Mouse (Mus musculus) embryo, embryonic 10 days (tissue): ENCODE results near the gene Asb4.
A peak's percentile ranks its signal among the peaks of the same experiment; 100 is the strongest.
"Not testable (repeated sequence)": the region's sequence is repeated elsewhere in the genome, so short reads cannot be mapped to it uniquely, and the experiment has no call there.

ENCODE experiments used
- DNase-seq: peaks from one replicate; pipeline ENCODE4 v3.0.0-alpha.2; 2015; ENCODE audit warnings: low spot score

Gene Asb4

DNA sequence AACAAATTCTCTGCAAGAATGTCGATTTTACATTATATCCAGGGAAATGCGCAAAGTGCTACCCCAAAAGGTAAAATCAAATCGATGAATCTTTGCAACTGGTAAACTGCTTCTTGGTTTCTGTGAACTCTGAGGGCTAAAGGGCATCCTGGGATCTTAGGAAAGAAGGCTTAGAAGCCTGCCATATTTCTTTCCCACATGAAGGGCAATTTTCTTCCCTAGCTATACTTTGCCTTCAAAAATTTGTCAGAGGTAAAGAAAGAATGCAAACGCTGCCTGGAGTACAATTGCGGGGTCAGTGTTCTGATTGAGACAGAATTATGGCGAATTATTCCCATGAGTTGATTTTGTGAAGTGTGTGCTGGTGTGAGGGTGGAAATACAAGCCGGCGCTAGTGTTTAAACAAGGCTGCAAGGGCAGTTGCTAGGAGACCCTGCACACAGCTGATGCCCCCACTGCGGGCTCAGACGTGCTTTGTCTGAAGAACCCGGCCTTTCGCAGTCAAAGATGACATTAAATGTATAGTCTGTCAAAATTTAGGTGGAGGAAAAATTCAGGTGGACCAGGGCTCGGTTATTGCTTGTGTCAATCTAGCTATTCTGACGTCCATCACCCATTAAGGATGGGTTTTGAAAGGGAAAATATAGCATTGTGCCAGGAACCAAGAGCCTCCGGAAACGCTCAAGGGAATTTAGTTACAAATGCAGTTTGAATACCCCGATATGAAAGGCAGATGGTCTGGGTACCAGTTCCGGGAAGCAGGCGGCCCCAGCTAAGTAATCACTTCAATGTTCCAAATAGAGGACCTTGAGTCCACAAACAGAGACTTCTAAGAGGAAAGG is at the start of gene Asb4:
Gene Asb4, plus strand, starts transcription at position 51 of the 842 bp plus-strand sequence.
- DNase-seq = peak; percentile 76

DNA sequence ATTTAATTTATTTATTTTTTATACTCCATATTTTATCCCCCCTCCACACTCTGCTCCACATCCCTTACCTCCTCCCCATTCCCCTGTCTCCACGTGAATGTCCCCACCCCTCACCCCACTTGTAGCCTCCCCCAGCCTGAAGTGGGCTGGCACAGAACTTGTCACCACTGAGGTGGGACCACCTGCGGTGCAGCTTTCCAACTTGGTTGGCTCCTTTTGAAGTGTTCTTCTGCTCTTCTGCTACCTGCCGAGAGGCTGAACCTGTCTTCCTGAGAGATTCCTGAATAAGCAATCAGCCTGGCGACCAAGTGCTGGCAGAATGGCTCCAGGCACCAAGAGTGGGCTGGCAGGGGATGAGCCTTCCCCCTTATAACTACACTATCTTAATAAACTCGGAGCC is 49.2 kb upstream of the Asb4 start:
- DNase-seq = no peak

DNA sequence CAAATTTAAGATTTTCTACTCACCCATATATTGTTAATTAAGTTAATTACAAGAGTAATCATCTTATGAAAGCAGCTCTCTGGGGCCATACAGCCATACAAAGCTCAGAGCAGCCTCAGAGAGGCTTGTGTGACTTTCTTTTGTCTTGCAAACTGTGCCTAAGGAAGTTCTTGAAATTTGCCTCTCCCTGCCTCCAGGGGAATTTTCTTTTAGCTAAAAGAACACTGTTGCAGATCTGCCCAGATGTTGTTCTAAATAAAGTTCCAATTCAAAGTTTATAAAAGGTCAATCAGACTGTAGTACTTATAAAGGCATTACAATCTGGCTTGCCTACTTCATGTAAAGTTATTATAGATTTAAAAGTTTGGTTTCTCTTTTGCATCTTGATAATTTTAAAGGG is 47.2 kb upstream of the Asb4 start:
- not testable (repeated sequence) for DNase-seq

DNA sequence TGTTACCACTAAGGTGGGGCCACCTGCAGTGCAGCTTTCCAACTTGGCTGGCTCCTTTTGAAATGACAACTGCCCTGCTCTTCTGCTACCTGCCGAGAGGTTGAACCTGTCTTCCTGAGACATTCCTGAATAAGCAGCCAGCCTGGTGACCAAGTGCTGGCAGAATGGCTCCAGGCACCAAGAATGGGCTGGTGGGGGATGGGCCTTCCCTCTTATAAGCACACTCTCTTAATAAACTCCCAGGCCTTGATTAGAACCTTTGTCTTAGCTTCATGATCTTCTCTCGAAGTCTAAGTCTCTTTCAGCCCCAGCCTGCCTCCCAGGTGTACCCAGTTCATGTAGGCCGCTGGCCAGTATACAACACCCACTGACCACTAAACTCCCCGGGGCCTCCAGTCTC is 44.4 kb upstream of the Asb4 start:
- DNase-seq = not testable (repeated sequence)

DNA sequence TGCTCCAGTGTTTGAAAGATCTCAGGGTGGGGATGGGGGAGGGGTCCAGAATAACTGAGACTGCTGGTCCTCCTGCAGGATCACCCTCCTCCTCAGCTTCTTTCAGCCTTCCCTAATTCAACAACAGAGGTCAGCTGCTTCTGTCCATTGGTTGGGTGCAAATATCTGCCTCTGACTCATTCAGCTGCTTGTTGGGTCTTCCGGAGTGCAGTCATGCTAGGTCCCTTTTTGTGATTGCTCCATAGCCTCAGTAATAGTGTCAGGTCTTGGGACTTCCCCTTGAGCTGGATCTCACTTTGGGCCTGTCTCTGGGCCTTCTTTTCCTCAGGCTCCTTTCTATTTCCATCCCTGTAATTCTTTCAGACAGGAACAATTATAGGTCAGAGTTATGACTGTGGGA is 43.9 kb upstream of the Asb4 start:
- not testable (repeated sequence) for DNase-seq

DNA sequence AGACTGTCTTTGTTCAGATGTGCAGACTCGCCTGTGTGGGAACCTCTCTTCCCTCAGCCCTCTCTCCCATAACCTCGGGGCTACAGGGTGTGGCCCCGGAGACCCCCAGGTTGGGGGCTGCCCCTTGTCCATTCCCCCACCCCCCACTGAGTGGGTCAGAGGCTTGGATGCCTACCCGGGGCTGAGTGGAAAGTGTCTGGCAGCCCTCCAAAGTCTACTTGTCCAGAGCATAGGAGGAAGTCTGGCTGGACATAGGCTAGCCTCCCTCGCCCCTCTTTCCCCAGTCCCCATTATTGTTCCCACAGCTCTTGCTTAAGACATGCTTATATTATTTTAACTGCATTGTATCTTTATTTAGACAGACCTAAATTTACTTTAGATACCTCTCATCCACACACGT is 38.9 kb upstream of the Asb4 start:
- DNase-seq = no peak

DNA sequence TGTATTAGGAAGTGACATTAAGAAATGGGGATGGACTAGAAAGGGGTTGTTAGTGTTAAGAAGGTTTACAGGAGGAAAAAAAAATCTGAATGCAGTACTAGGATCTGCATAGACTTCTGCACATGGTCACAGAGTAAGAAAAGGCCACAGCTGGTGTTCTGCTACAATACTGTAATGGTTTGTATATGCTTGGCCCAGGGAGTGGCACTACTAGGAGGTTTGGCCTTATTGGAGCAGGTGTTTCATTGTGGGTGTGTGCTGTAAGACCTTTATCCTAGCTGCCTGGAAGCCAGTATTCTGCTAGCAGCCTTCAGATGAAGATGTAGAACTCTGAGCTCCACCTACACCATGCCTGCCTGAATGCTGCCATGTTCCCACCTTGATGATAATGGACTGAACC is 25.3 kb upstream of the Asb4 start:
- no peak for DNase-seq

DNA sequence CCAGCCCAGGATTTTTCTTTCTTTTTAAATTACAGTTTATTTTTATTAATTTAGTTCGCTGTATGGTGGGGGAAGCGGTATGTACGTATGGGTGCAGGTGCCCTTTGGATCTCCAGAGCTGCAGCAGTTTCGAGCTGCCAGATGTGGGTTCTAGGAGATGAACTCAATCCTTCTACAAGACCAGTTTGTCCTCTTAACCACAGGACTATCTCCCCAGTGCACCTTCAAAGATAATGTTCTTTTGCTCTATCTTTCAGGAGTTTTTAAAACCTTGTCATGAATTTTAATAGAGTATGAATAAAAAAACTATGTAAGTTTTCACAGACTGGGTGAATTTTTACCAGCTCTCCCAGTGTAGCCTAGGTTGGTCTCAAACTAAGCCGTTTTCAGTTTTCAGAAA is 22.8 kb upstream of the Asb4 start:
- DNase-seq = no peak

DNA sequence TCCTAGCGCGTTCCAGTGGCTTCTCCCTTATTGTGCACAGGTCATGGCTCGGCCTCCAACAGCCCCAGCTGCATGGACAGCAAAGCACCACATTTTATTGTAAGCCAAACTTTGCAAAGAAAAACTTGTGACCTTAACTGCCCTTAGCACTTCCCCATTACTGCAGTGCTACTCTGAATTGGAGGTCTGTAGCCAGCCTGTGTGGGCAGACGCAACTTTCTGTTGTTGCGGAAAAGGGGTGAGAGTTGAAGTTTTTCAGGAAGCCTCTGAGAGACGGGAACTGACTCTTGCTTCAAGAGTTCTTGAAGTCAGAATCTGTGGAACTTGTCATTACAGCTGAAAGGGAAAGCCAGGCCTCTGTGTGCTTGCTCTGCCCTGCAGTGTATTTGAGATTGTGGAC is 21.2 kb upstream of the Asb4 start:
- no peak for DNase-seq

DNA sequence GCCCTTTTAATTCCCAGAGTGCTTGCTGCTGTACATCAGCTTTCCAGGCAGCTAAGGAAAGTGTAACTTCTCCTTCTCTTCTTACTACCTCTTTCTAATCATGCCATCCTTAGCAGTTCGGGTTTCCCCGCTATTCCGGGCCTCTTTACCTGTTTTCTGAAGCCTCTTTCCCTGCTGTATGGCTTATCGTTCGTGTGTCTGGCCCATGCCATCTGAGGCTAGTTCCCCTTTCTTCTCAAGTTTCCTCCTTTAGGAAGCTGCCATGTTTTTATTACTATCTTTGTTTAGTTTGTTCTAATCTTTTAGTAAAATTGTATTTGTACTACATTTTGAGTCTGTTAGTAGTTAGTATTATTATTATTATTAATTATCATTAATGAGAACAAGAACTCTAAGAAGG is 17.3 kb upstream of the Asb4 start:
- no peak for DNase-seq

DNA sequence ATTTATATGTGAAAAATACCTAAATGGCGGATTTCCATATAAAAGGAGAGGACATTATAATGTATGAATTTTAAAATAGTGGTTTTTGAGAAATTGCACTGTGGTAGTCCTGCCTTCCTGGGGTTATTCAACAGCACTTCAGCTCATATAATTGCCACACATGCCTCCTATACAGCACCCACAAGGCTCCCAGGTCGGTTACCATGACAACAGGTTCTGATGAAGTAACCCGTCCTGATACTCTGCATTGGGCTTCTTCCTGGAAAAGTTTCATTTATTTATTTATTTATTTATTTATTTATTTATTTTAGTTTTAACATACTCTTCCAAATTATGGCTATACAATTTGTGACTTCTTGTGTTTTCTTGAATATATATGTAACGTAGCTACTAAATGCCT is 6.3 kb upstream of the Asb4 start:
- no peak for DNase-seq

DNA sequence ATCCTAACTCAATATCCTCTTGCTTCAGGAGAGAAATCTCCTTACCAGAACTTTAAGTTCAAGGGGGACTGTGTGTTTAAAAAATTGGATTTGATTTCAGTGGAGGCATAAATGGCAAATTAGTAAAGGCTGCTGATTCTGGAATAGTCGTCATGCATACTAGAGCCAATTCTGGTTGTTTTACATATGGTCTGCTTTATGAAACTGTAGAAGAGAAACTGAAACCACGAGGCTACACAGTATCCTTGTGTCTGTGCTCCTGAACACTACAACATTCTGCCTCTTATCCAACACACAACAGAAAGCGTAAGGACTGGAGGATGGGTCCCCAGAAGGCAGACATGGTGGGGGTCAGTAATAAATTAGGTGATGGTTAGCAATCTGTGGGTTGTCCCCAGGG is 4.1 kb upstream of the Asb4 start:
- no peak for DNase-seq

DNA sequence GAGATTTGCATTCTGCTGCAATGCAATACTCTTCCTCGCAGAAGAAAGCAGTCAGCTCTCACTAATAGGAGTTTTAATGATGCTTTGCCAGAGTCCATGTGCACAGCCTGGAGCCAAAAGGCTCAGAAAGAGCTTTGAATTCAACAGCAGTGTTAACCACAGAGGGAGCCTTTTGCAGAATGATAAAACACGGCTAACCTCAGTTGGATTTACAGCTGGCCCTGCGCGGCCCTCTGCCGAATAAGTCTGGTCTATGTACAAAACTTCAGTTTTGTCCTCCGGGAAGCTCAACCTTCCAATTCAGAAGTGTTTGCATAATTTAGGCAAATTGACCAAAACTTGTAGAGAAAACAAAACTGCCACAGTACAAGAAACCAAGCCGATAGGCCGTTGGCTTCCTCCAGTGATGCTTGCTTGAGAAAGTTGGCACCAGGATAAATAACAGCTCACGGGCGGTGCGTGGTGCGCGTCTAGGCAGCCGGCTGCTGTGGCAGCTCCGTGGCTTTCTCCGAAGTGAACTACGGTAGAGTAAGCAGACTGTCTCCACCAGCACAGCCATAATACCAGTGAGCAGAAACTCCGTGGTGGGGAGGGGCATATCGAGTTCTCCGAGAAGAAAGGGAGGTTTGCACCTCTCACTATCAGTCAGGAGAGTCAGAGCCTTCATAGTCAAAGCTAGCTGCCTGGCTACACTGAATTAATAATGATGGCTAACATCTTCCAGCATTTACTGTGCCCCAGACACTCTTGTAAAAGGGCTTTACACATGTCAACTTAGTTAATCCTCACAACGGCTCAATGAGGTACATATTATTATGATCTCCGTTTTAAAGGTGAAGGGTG is 3.2 kb upstream of the Asb4 start:
- peak; percentile 57 for DNase-seq

DNA sequence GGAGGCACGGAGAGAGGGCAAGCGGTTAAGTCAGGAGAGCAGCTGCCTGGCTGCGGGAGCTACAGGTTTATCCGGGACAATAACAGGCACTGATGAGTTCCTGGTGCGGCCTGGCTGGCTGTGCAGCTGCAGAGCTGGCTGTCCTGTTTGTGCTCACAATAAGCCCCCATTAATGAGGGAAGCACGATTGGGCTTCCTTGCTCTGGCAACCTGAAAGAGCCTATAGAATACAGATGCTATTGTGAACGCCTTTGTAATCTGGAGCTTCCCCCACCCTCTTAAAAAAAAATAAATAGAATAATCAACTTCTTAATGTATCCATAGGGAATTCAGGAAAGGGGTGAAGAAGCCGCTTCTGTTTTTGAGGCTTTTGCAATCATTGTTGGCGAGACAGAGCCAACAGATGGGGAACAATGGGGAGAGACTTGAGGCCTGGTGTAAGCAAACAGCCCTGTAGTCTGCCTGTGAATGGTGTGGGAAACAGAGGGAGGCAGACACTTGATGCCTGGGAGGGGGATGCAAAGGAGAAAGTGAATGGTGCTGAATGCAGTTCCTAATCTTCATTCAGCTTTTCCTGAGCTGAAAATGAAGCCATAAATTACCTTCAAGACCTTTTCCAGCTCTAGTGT is 2.4 kb upstream of the Asb4 start:
- DNase-seq = peak; percentile 82

DNA sequence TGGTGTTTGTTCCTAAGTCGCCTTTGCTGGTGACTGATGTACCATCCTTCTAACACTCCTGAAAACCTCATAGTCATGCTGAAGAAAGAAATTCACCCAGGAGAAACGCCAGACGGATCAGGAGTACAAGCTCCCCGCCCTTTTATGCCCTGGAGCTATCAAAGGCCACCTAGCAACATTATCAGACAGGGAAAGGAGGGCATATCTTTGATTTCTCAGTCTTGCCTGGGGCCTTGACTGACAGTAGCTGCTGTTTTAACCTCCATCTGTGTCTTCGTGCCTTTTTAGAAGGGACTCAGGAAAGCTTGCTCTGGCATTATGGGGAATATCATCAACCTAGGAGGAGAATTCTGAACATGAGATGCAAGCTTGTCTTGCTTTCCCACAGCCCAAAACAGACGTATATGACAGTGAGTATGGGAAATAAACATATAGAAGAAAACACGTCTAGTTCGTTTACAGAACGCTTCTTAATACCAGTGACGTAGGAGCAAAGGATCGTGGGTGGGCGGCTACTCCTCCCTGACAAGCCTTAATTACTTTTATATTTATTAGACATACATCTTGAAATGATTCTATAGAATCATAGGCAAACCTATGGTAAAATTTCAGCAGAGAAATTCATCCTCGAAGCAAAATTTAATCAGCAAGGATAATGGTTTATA is 1.1 kb upstream of the Asb4 start:
- DNase-seq = no peak

DNA sequence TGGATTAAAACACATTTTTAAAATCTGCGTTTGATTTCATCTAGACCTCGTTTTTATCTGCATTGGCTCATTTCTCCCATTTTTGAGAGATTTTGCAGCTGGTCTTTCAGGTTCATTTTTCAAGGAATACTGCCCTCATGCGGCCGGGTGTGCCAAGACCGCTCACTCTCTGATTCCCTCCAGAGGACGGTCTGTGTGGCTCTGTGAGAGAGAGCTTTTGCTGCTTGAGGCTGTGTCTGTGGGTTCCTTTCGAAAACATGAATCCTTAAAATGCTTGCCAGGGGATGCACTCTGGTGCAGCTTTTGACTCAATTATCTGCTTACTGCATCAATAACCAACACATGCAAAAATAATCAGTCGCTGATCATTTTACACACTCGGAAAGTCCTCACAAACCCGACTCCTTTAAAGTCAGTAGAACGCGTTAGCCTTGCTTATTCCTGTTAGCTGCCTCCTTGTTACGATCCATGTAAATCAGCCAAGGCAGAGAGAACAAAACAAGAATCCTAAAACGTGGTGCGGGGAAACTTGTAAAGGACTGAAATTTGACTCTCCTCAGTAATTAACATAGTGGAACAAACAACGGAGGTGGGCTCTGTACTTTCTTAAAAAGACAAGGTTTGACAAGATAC is 487 bp upstream of the Asb4 start:
- peak; percentile 91 for DNase-seq

DNA sequence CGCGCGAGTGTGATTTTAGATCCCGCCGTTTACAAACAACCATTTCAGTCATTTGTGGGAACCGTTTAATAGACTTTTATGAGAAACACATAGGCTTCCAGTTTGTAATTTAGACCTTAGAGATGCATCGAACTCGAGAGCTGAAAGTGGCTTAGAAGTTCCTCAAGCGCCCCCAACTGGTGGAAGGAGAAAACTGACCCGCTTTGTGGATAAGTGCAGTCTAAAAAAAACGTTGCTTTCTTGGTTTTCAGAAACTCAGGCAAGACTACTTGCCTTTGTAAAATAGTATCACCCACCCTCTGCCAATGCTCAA is 948 bp downstream of the Asb4 start:
- peak; percentile 89 for DNase-seq

DNA sequence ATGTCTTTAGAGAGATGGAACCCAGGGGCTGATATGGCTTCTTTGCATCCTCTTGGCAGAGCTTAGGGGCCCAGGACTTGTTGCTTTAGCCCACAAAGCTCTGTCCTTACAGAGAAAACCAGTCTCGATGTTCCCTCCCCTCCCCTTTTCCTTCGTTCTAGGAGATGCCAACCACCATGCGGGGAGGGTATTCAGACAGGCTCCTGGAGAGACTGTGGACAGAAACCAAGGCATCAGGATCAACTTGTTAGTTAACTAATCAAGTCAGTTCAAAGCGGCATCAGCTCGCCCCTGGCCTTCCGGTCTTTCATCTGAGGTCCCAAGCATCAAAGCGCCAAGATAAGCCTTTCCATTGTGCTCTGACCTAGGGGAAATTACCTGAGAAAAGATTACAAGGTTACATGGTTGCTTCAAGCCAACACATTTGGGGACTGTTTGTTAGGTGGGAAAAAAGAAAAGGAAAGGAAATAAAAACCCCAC is 2.0 kb downstream of the Asb4 start:
- peak; percentile 58 for DNase-seq

DNA sequence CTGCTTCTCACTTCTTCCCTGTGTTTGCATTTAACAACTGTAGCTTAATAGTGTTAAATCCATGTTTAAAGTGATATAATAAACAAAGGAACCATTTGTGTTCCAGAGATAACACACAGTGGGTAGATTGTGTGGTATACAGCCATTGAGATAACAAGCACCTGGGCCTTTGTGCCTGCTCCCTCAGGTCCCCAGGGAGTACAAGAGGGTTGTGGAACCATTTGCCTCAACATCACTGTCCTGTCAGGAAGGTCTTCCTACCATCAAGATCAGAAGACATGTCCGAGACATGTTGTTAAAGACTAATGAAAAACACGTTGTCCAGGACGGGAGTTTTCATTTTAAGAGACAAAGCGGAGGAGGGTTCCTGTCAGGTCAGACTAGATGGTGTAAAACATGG is 3.3 kb downstream of the Asb4 start:
- DNase-seq = peak; percentile 3

DNA sequence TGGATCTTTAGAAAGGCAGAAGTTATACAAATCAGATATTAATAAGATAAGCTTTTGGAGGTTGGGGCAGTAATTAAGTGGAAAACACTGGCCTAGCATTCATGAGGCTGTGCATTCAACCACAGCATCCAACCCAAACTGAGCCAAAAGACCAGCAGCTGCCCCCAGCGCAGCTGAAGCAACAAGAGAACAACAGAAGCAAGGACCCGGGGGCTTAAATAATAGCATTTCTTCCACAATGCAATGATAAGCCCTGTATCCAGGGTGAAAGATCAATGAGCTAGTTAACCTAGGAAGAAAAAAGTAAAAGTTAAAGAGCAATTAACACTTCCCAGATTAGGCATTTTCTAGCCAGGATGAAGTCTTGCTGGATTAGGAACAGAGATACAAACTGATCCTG is 4.2 kb downstream of the Asb4 start:
- peak; percentile 4 for DNase-seq

DNA sequence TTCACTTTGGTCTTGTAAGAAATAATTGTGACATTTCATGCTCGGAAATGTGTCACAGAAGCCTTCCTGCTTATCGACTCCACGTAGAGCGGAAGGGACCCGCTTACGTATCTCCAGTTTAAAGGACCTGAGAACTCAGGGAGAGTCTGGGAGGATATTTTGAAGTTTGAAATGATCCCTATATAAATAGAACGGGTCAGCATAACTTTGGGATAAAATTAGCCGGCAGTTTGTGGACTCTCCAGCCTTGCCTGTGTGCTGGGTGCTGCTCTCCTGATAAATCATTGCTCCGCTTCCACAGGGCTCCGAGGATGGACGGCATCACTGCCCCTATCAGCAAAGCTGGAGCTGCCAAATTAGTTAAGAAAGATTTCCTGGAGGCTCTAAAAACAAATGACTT is 7.1 kb downstream of the Asb4 start:
- DNase-seq = peak; percentile 41

DNA sequence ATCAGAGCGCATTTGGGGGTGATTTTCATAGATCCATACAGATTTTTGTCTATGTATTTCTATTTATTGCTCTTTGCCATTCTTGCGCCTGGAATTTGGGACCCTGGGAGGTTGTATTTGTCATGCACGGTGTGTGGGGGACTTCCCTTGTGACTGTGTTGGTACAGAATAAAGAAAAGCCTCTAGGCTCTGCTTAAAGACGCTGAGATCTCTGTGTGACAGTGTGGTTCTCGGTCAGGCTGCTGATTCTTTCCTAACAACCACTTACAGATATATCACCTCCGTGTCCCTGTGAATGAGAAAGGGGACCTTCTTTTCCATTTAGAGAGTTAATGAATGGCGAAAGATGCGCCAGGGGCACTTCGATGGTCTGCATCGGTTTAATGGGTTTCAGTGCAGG is 7.8 kb downstream of the Asb4 start:
- DNase-seq = peak; percentile 54
